Mouse (Mus musculus): Measurements from ENCODE around the gene Capn13. TPM values are rescaled to one million over a fixed set of nuclear protein-coding genes. Genes with fewer than 3 reads are reported as not detected.

Capn13 gene
- total and polyA plus RNA-seq, 3 experiments: not detected

GRCm38 (mm10) chr17:73432564-73433006, 31.9 kb upstream of the Capn13 start:
- DNase-seq (ENCODE audit: low read depth, low spot score): no peak
- no peak for TF ChIP-seq EP300 (IDR thresholded peaks at IDR 0.05; ENCODE audit: low read depth in 1 of 2, low read length in 2 of 2)
- no peak for TF ChIP-seq CTCF (IDR thresholded peaks at IDR 0.05 in 2 of 3, conservative IDR thresholded peaks at IDR 0.05 in 1 of 3; ENCODE audit: control insufficient read depth in 1 of 3, insufficient read depth in 1 of 3, low read depth in 2 of 3, low read length in 3 of 3, poor library complexity in 1 of 3, severe bottlenecking in 1 of 3)
- TF ChIP-seq SIN3A (IDR thresholded peaks at IDR 0.05; ENCODE audit: low read length): no peak
- TF ChIP-seq BHLHE40 (IDR thresholded peaks at IDR 0.05; ENCODE audit: borderline replicate concordance, low read depth, low read length): no peak
- no peak for TF ChIP-seq KAT2A (conservative IDR thresholded peaks at IDR 0.05; ENCODE audit: low read depth, low read length)
- TF ChIP-seq RCOR1 (IDR thresholded peaks at IDR 0.05; ENCODE audit: low read depth, low read length): no peak
- no peak for TF ChIP-seq POLR2A (IDR thresholded peaks at IDR 0.05; ENCODE audit: control insufficient read depth in 1 of 2, insufficient read depth in 1 of 2, low read depth in 1 of 2, low read length in 2 of 2, poor library complexity in 1 of 2)
- TF ChIP-seq GATA1 (IDR thresholded peaks at IDR 0.05; ENCODE audit: low read depth, low read length): no peak
- no peak for TF ChIP-seq CHD1 (IDR thresholded peaks at IDR 0.05; ENCODE audit: low read depth, low read length)
- H3K9ac ChIP-seq (ENCODE audit: control insufficient read depth, low read depth, low read length, poor library complexity, severe bottlenecking): no peak overlapping the region

GRCm38 (mm10) chr17:73432058-73432457, 31.4 kb upstream of the Capn13 start:
- Histone ChIP-seq H3K4me1 (ENCODE audit: control insufficient read depth in 1 of 2, insufficient read depth in 2 of 2, low read length in 2 of 2) (no peaks in the 10 kb centered on the region), H3K27ac (ENCODE audit: control insufficient read depth, low read depth, low read length) (no peak overlapping the region), H3K36me3 (ENCODE audit: control insufficient read depth in 1 of 2, insufficient read depth in 2 of 2, low read length in 2 of 2) (no peaks in the 10 kb centered on the region), H3K27me3 (ENCODE audit: control insufficient read depth in 1 of 2, insufficient read depth in 2 of 2, low read length in 2 of 2) (no peaks in the 10 kb centered on the region), H3K9me3 (replicated peaks; ENCODE audit: insufficient read depth, low read length) (no peaks in the 10 kb centered on the region), H3K9ac (ENCODE audit: control insufficient read depth, low read depth, low read length, poor library complexity, severe bottlenecking) (no peak overlapping the region), H3K79me2 (ENCODE audit: control insufficient read depth, insufficient read depth, low read length, poor library complexity) (no peaks in the 10 kb centered on the region), H3K4me3 (ENCODE audit: control insufficient read depth in 1 of 2, insufficient read depth in 1 of 2, low read depth in 2 of 2, low read length in 2 of 2) (no peak overlapping the region)
- no peak for TF ChIP-seq GATA1 (IDR thresholded peaks at IDR 0.05; ENCODE audit: low read depth, low read length)
- TF ChIP-seq CHD1 (IDR thresholded peaks at IDR 0.05; ENCODE audit: low read depth, low read length): no peak
- no peak for TF ChIP-seq NELFE (IDR thresholded peaks at IDR 0.05; ENCODE audit: low read depth, low read length)
- TF ChIP-seq SMC3 (IDR thresholded peaks at IDR 0.05; ENCODE audit: low read depth, low read length): no peak
- no peak for TF ChIP-seq TCF12 (IDR thresholded peaks at IDR 0.05; ENCODE audit: low read depth, low read length)
- TF ChIP-seq MXI1 (IDR thresholded peaks at IDR 0.05; ENCODE audit: low read depth, low read length): no peak
- TF ChIP-seq ZC3H11A (IDR thresholded peaks at IDR 0.05; ENCODE audit: low read depth, low read length): no peak
- no peak for TF ChIP-seq TBP (IDR thresholded peaks at IDR 0.05; ENCODE audit: low read depth, low read length)
- no peak for TF ChIP-seq EP300 (IDR thresholded peaks at IDR 0.05; ENCODE audit: low read depth in 1 of 2, low read length in 2 of 2)
- TF ChIP-seq MYB (IDR thresholded peaks at IDR 0.05; ENCODE audit: low read depth, low read length): no peak
- TF ChIP-seq USF2 (IDR thresholded peaks at IDR 0.05; ENCODE audit: borderline replicate concordance in 1 of 2, insufficient read depth in 1 of 2, low read depth in 1 of 2, low read length in 2 of 2): no peak
- TF ChIP-seq MEF2A (IDR thresholded peaks at IDR 0.05; ENCODE audit: extremely low read depth, insufficient replicate concordance, low read depth, low read length, poor library complexity, severe bottlenecking): no peak
- TF ChIP-seq MAZ (IDR thresholded peaks at IDR 0.05; ENCODE audit: low read depth, low read length): no peak
- no peak for TF ChIP-seq CTCF (IDR thresholded peaks at IDR 0.05 in 2 of 3, conservative IDR thresholded peaks at IDR 0.05 in 1 of 3; ENCODE audit: control insufficient read depth in 1 of 3, insufficient read depth in 1 of 3, low read depth in 2 of 3, low read length in 3 of 3, poor library complexity in 1 of 3, severe bottlenecking in 1 of 3)
- DNase-seq (ENCODE audit: low read depth, low spot score): no peak

More at GRCm38 (mm10) chr17:73432564-73433006, 31.9 kb upstream of the Capn13 start:
- Histone ChIP-seq H3K27me3 (ENCODE audit: control insufficient read depth in 1 of 2, insufficient read depth in 2 of 2, low read length in 2 of 2) (no peaks in the 10 kb centered on the region), H3K4me3 (ENCODE audit: control insufficient read depth in 1 of 2, insufficient read depth in 1 of 2, low read depth in 2 of 2, low read length in 2 of 2) (no peak overlapping the region), H3K27ac (ENCODE audit: control insufficient read depth, low read depth, low read length) (no peak overlapping the region), H3K4me1 (ENCODE audit: control insufficient read depth in 1 of 2, insufficient read depth in 2 of 2, low read length in 2 of 2) (no peaks in the 10 kb centered on the region), H3K36me3 (ENCODE audit: control insufficient read depth in 1 of 2, insufficient read depth in 2 of 2, low read length in 2 of 2) (no peaks in the 10 kb centered on the region), H3K9me3 (replicated peaks; ENCODE audit: insufficient read depth, low read length) (no peaks in the 10 kb centered on the region), H3K79me2 (ENCODE audit: control insufficient read depth, insufficient read depth, low read length, poor library complexity) (no peaks in the 10 kb centered on the region)

Measured in MEL (cell line).